Mouse (Mus musculus) hindbrain, embryonic 14.5 days (tissue): Measurements from ENCODE around the gene Nms. TPM values are rescaled to one million over a fixed set of nuclear protein-coding genes. Genes with fewer than 3 reads are reported as not detected.

Experiments
- ATAC-seq: fragments of 200-750 bp; cut with Nextera tagmentation; 2 replicates; pipeline ENCODE4 v1.8.0; 2017; ENCODE audit warnings: moderate number of reproducible peaks, mild to moderate bottlenecking, moderate TSS enrichment, moderate library complexity; ENCODE audit not compliant: low FRiP score
- DNase-seq: peaks from one replicate; pipeline ENCODE4 v3.0.0-alpha.2; 2015; ENCODE audit warnings: low spot score
- H3K27ac ChIP-seq: fragments of 300-500 bp; sonication (generic); 2 replicates; pipeline ENCODE4 v1.5.1; 2014; ENCODE audit warnings: mild to moderate bottlenecking, moderate library complexity
- H3K27me3 ChIP-seq: fragments of 300-500 bp; sonication (generic); 2 replicates; pipeline ENCODE4 v1.6.1; 2014; ENCODE audit warnings: mild to moderate bottlenecking, low read length, mixed read lengths; ENCODE audit not compliant: control insufficient read depth, insufficient read depth
- H3K36me3 ChIP-seq: fragments of 300-500 bp; sonication (generic); replicated peaks from 2 replicates; pipeline ENCODE4 v1.6.1; 2014; ENCODE audit not compliant: control insufficient read depth, insufficient read depth
- H3K4me1 ChIP-seq: fragments of 300-500 bp; sonication (generic); replicated peaks from 2 replicates; pipeline ENCODE4 v1.6.1; 2014; ENCODE audit warnings: antibody characterized with exemption, low read length, mixed read lengths; ENCODE audit not compliant: control insufficient read depth, insufficient read depth
- H3K4me2 ChIP-seq: fragments of 300-500 bp; sonication (generic); replicated peaks from 2 replicates; pipeline ENCODE4 v1.6.1; 2014; ENCODE audit warnings: mild to moderate bottlenecking, moderate library complexity
- H3K4me3 ChIP-seq: fragments of 300-500 bp; sonication (generic); replicated peaks from 2 replicates; pipeline ENCODE4 v1.5.1; 2014; ENCODE audit warnings: mild to moderate bottlenecking, low read length
- H3K9ac ChIP-seq: fragments of 300-500 bp; sonication (generic); 2 replicates; pipeline ENCODE4 v1.6.1; 2014
- H3K9me3 ChIP-seq: fragments of 300-500 bp; sonication (generic); 2 replicates; pipeline ENCODE4 v1.6.1; 2016; ENCODE audit warnings: low read length; ENCODE audit not compliant: control insufficient read depth
- WGBS: fragments of 180-500 bp; shearing (Covaris S2); extraction: QIAGEN DNeasy Blood & Tissue Kit; methylation state at CpG from one replicate; pipeline ENCODE4 v1.1.7; 2014; 5-methylcytosine and 5-hydroxymethylcytosine counted together
- polyA plus RNA-seq: library from polyadenylated mRNA; unstranded; fragments of >200 nt; fragmentation: Nextera tagmentation; extraction: Ambion mirVana; gene quantifications from 2 replicates; pipeline ENCODE4 v1.2.1, GENCODE M21; 2014

Nms gene
- polyA plus RNA-seq, 1 experiment from 2014 or later = 3.2 TPM

GRCm38 (mm10) chr1:38934668-38935067 is 4.3 kb upstream of the Nms start:
- DNase-seq = no peak
- Histone ChIP-seq H3K36me3 (no peaks in the 10 kb centered on the region), H3K9me3 (no peaks in the 10 kb centered on the region), H3K9ac (no peak overlapping the region), H3K27ac (no peak overlapping the region), H3K4me1 (no peaks in the 10 kb centered on the region), H3K4me3 (no peak overlapping the region), H3K27me3 (no peaks in the 10 kb centered on the region), H3K4me2 (no peak overlapping the region)
- WGBS = 26% methylated on average over 5 of the region's 5 CpGs
- ATAC-seq = no peak

DNA sequence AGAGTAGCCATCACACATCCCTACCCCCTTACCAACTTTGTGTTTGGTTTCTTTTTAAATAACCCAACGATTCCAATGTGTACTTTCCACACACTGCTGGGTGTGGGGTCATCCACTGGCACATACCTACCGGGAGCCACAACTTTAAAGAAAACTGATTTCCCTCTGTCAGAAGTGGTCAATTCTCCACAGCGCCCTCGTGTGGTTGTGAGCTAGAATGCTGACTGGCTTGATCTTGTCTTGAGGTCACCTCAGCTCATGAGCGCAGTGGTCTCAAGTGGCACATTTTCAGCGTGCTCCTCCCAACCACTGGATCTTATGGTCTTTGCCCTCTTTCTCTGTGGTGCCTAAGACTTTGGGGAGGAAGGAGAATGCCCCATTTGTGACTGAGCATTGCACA is 2.2 kb upstream of the Nms start:
- H3K9me3 ChIP-seq = no peaks in the 10 kb centered on the region

GRCm38 (mm10) chr1:38939608-38940007 is 659 bp downstream of the Nms start:
- H3K4me1 ChIP-seq = no peaks in the 10 kb centered on the region
- no peaks in the 10 kb centered on the region for H3K9me3 ChIP-seq
- H3K27ac ChIP-seq = no peak overlapping the region
- DNase-seq = no peak
- 5% methylated on average over 5 of the region's 5 CpGs for WGBS
- no peaks in the 10 kb centered on the region for H3K27me3 ChIP-seq
- H3K36me3 ChIP-seq = no peaks in the 10 kb centered on the region
- no peak overlapping the region for H3K4me2 ChIP-seq
- H3K9ac ChIP-seq = no peak overlapping the region
- no peak for ATAC-seq
- H3K4me3 ChIP-seq = no peak overlapping the region

More for the DNA sequence above, 2.2 kb upstream of the Nms start:
- Histone ChIP-seq H3K9ac (no peak overlapping the region), H3K4me3 (no peak overlapping the region), H3K27me3 (no peaks in the 10 kb centered on the region), H3K27ac (no peak overlapping the region), H3K4me2 (no peak overlapping the region), H3K36me3 (no peaks in the 10 kb centered on the region), H3K4me1 (no peaks in the 10 kb centered on the region)
- peak; percentile 29 for DNase-seq
- ATAC-seq = no peak
- 22% methylated on average over 6 of the region's 6 CpGs for WGBS

- Histone ChIP-seq H3K4me1 (no peaks in the 10 kb centered on the region), H3K27me3 (no peaks in the 10 kb centered on the region), H3K36me3 (no peaks in the 10 kb centered on the region), H3K4me2 (no peak overlapping the region), H3K27ac (no peak overlapping the region), H3K9ac (no peak overlapping the region), H3K4me3 (no peak overlapping the region), H3K9me3 (no peaks in the 10 kb centered on the region)
- no peak for DNase-seq
- no peak for ATAC-seq
- 89% methylated on average over 3 of the region's 3 CpGs for WGBS
Measured at GRCm38 (mm10) chr1:38956457-38956856, 17.5 kb downstream of the Nms start.

GRCm38 (mm10) chr1:38969116-38969515 is 30.2 kb downstream of the Nms start:
- WGBS = 92% methylated on average over 1 of the region's 1 CpGs
- H3K4me1 ChIP-seq = no peaks in the 10 kb centered on the region
- no peaks in the 10 kb centered on the region for H3K9me3 ChIP-seq
- H3K27ac ChIP-seq = no peak overlapping the region
- no peak for DNase-seq
- H3K4me2 ChIP-seq = no peak overlapping the region
- H3K36me3 ChIP-seq = no peaks in the 10 kb centered on the region
- H3K9ac ChIP-seq = no peak overlapping the region
- no peak for ATAC-seq
- no peaks in the 10 kb centered on the region for H3K27me3 ChIP-seq
- no peak overlapping the region for H3K4me3 ChIP-seq

GRCm38 (mm10) chr1:38971712-38972111 is 32.8 kb downstream of the Nms start:
- Histone ChIP-seq H3K9ac (no peak overlapping the region), H3K4me3 (no peak overlapping the region), H3K4me2 (no peak overlapping the region), H3K36me3 (no peaks in the 10 kb centered on the region), H3K27me3 (no peaks in the 10 kb centered on the region), H3K27ac (no peak overlapping the region), H3K9me3 (no peaks in the 10 kb centered on the region), H3K4me1 (no peaks in the 10 kb centered on the region)
- WGBS = 88% methylated on average over 3 of the region's 3 CpGs
- DNase-seq = no peak
- ATAC-seq = no peak

DNA sequence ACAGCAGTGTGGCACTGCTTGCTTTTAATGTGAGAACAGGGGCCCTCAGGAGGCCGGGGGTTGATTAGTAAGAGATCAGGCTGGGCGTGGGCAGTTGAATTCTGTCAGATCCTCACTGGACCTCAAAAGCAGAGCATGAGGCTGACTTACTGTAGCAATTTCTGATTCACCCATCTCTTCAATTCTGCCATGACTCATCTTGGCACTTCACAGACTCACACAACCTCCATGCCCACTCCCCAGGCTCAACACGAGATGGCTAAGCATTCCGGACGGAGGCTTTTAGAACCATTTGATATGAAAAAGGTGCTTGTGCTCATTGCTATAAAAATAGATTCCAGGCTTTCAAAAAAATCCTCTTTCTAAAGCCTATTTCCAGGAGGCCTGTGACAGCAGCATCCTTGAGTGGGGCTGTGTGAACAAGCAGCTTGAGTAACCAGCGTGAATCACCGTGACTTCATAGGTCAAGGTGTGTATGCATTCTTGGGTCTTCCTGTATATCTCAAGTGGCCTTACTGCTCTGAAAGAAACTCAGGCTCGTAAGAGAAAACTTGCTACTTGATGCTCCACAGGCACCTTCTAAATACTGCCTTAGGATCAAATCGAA is 34.1 kb downstream of the Nms start:
- no peak overlapping the region for H3K4me3 ChIP-seq
- DNase-seq (no peak), ATAC-seq (no peak)
- H3K36me3 ChIP-seq = no peaks in the 10 kb centered on the region
- H3K4me2 ChIP-seq = no peak overlapping the region
- H3K27ac ChIP-seq = no peak overlapping the region
- 86% methylated on average over 9 of the region's 9 CpGs for WGBS
- no peaks in the 10 kb centered on the region for H3K9me3 ChIP-seq
- no peaks in the 10 kb centered on the region for H3K27me3 ChIP-seq
- no peak overlapping the region for H3K9ac ChIP-seq
- no peaks in the 10 kb centered on the region for H3K4me1 ChIP-seq

DNA sequence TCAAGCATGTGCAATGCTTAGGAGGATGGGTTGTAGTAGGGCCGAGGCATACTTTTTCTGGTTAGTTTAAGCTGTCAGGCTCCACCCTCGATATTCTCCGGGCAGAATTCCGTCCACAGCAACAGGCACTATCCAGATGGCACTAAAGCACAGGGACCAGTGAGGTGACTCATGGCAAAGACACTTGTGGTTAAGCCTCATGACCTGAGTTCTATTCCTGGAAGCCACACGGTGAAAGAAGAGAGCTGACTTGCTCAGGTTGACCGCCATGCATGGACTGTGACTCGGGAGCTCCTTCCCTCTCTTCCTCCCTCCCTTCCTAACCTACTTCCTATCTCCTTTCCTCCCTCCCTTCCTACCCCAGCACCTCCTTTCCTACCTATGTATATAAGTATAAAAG is 41.0 kb downstream of the Nms start:
- no peak for DNase-seq
- Histone ChIP-seq H3K4me1 (no peaks in the 10 kb centered on the region), H3K27ac (no peak overlapping the region), H3K4me3 (no peak overlapping the region), H3K36me3 (no peaks in the 10 kb centered on the region), H3K4me2 (no peak overlapping the region), H3K9ac (no peak overlapping the region), H3K27me3 (no peaks in the 10 kb centered on the region), H3K9me3 (no peaks in the 10 kb centered on the region)
- ATAC-seq = no peak
- WGBS = 87% methylated on average over 7 of the region's 7 CpGs

DNA sequence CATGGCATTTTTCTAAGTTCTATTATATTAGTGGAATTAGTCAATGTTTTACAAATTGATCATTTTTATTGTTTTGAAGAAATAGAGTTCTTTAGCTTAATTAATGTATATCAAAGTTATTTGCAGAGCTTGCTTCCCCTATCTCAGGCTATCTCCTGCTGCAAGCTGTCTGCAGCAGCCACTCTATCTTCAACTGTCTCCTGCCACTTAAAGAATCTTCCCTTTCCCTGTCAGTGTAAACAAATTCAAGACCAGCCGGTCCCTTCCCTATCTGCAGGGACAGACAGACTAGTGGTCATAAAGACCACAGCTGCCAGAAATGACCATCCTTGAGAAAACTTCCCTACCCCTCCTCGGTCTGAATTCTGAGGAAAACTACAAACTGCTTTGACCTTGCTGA is 44.9 kb downstream of the Nms start:
- DNase-seq (no peak), ATAC-seq (no peak)
- no peaks in the 10 kb centered on the region for H3K27me3 ChIP-seq
- no peaks in the 10 kb centered on the region for H3K36me3 ChIP-seq
- no peak overlapping the region for H3K4me2 ChIP-seq
- no peak overlapping the region for H3K27ac ChIP-seq
- no peaks in the 10 kb centered on the region for H3K9me3 ChIP-seq
- H3K4me1 ChIP-seq = peaks cover 11% of the 10 kb centered on the region
- 73% methylated on average over 2 of the region's 2 CpGs for WGBS
- H3K9ac ChIP-seq = no peak overlapping the region
- H3K4me3 ChIP-seq = no peak overlapping the region

- Histone ChIP-seq H3K4me1 (peaks cover 11% of the 10 kb centered on the region), H3K27me3 (no peaks in the 10 kb centered on the region), H3K36me3 (no peaks in the 10 kb centered on the region), H3K4me2 (no peak within 1 kb of the TSS), H3K9ac (no peak within 1 kb of the TSS), H3K27ac (no peak within 1 kb of the TSS), H3K4me3 (no peak within 1 kb of the TSS), H3K9me3 (no peaks in the 10 kb centered on the region)
- WGBS = 87% methylated on average over 3 of the region's 3 CpGs
- ATAC-seq = no peak
- DNase-seq = no peak
Measured at GRCm38 (mm10) chr1:38985308-38985707, 46.4 kb downstream of the Nms start, which contains the start of gene Pdcl3. Gene Pdcl3, plus strand, starts transcription at chr1:38985608.
